Mouse (Mus musculus) midbrain, embryonic 10.5 days (tissue): ENCODE data around the gene Zcchc14. TPM values are rescaled to one million over a fixed set of nuclear protein-coding genes. Genes with fewer than 3 reads are reported as not detected.

Experiments used
- DNase-seq: peaks from one replicate; pipeline ENCODE4 v3.0.0-alpha.2; 2017; ENCODE audit warnings: low spot score
- H3K27ac ChIP-seq: fragments of 300-500 bp; sonication (generic); replicated peaks from 2 replicates; pipeline ENCODE4 v1.5.1; 2016; ENCODE audit warnings: mild to moderate bottlenecking
- H3K27me3 ChIP-seq: fragments of 300-500 bp; sonication (generic); 2 replicates; pipeline ENCODE4 v1.6.1; 2016; ENCODE audit warnings: low read depth, mild to moderate bottlenecking; ENCODE audit not compliant: poor library complexity, severe bottlenecking
- H3K36me3 ChIP-seq: fragments of 300-500 bp; sonication (generic); 2 replicates; pipeline ENCODE4 v1.6.1; 2016; ENCODE audit warnings: mild to moderate bottlenecking, moderate library complexity
- H3K4me1 ChIP-seq: fragments of 300-500 bp; sonication (generic); 2 replicates; pipeline ENCODE4 v1.6.1; 2016
- H3K4me3 ChIP-seq: fragments of 300-500 bp; sonication (generic); 2 replicates; pipeline ENCODE4 v1.5.1; 2016; ENCODE audit warnings: mild to moderate bottlenecking, moderate library complexity
- H3K9me3 ChIP-seq: fragments of 300-500 bp; sonication (generic); replicated peaks from 2 replicates; pipeline ENCODE4 v1.6.1; 2016; ENCODE audit warnings: mild to moderate bottlenecking
- WGBS: fragments of 180-500 bp; shearing (Covaris S2); methylation state at CpG from one replicate; pipeline ENCODE4 v1.1.7; 2016; 5-methylcytosine and 5-hydroxymethylcytosine counted together
- polyA plus RNA-seq: library from polyadenylated mRNA; unstranded; fragments of >200 nt; fragmentation: Nextera tagmentation; extraction: Ambion mirVana; gene quantifications from 2 replicates; pipeline ENCODE4 v1.2.1, GENCODE M21; 2016

Gene Zcchc14
- polyA plus RNA-seq, 1 experiment from 2014 or later, result 14.9 TPM

DNA sequence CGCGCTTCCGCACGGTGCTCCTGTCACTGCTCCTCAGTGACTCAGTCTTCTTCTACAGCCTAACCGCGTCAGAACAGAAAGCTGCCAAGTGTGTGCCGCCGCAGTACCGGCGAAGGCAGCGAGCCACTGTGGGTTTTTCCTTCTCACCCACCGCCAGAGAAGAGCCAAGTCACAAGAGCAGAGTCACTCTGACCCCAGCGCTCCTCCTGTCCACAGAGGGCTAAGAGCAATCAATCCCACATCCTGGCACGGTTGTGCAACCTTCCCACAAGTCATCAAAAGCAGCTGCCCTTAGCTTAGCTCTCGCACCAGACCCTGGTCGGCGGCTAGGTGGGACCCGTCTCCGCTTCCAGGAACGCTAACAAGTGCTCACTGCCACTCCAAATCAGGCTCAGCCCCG lies 82.4 kb downstream of the Zcchc14 start:
- Histone ChIP-seq H3K4me1 (peaks cover 53% of the 10 kb centered on the region), H3K27me3 (no peaks in the 10 kb centered on the region), H3K4me3 (no peak overlapping the region), H3K27ac (no peak overlapping the region), H3K36me3 (peaks cover 3% of the 10 kb centered on the region), H3K9me3 (no peaks in the 10 kb centered on the region)
- no peak for DNase-seq
- 90% methylated on average over 21 of the region's 21 CpGs for WGBS

- peaks cover 13% of the 10 kb centered on the region for H3K36me3 ChIP-seq
- H3K9me3 ChIP-seq, result no peaks in the 10 kb centered on the region
- H3K27me3 ChIP-seq, result no peaks in the 10 kb centered on the region
- no peak overlapping the region for H3K27ac ChIP-seq
- peaks cover 61% of the 10 kb centered on the region for H3K4me1 ChIP-seq
- 86% methylated on average over 6 of the region's 6 CpGs for WGBS
- H3K4me3 ChIP-seq, result no peak overlapping the region
- DNase-seq, result no peak
Measured at GRCm38 (mm10) chr8:121568321-121568720, 84.4 kb downstream of the Zcchc14 start.

GRCm38 (mm10) chr8:121563701-121564100 lies 89.0 kb downstream of the Zcchc14 start:
- Histone ChIP-seq H3K27me3 (no peaks in the 10 kb centered on the region), H3K27ac (peak overlapping the region; percentile 30; the same call in 1 of the 2 replicates), H3K36me3 (peaks cover 31% of the 10 kb centered on the region), H3K4me1 (peaks cover 62% of the 10 kb centered on the region), H3K4me3 (no peak overlapping the region), H3K9me3 (no peaks in the 10 kb centered on the region)
- 61% methylated on average over 6 of the region's 6 CpGs for WGBS
- no peak for DNase-seq

GRCm38 (mm10) chr8:121562941-121563351 lies 89.8 kb downstream of the Zcchc14 start:
- H3K36me3 ChIP-seq, result peaks cover 38% of the 10 kb centered on the region
- no peak for DNase-seq
- 86% methylated on average over 9 of the region's 9 CpGs for WGBS

DNA sequence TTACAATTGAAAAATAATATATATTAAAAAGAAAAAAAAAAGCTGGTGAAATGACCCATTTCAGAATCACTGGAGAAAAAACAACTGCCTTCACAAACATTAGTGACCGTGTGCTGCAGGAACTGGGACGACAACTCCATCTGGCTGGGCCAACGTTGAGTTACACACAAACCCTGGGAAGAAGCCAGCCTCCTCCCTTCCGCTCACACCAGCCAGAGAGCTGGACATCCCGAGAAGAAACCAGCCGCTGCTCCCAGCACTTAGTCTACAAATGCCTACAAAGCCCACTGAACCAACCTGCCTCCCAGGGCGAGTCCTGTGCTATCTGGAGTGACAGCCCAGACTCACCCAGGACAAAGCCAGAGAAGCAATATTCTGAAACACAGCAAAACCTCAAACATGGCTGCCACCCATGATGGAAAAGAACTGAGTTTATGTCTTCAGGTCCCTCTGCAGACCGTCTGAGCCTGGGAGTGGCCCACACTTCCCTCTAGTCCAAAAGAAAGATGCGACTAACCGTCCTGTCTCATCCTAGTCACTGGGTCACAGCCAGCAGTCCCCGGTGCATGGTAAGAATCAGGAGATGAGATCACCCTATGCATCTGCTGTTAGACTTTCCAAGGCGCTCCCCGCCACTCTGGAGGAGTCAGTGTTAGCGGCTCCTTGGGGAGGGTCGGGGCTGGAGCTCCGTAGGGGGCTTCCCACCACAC lies 90.9 kb downstream of the Zcchc14 start:
- H3K27ac ChIP-seq, result no peak overlapping the region
- H3K27me3 ChIP-seq, result no peaks in the 10 kb centered on the region
- H3K36me3 ChIP-seq, result peaks cover 43% of the 10 kb centered on the region
- H3K9me3 ChIP-seq, result no peaks in the 10 kb centered on the region
- H3K4me1 ChIP-seq, result peaks cover 45% of the 10 kb centered on the region
- 86% methylated on average over 16 of the region's 16 CpGs for WGBS
- no peak for DNase-seq
- no peak overlapping the region for H3K4me3 ChIP-seq

More at GRCm38 (mm10) chr8:121562941-121563351, 89.8 kb downstream of the Zcchc14 start:
- H3K4me3 ChIP-seq, result no peak overlapping the region
- H3K4me1 ChIP-seq, result peaks cover 54% of the 10 kb centered on the region
- no peaks in the 10 kb centered on the region for H3K9me3 ChIP-seq
- H3K27me3 ChIP-seq, result no peaks in the 10 kb centered on the region
- peak overlapping the region; percentile 68 for H3K27ac ChIP-seq

DNA sequence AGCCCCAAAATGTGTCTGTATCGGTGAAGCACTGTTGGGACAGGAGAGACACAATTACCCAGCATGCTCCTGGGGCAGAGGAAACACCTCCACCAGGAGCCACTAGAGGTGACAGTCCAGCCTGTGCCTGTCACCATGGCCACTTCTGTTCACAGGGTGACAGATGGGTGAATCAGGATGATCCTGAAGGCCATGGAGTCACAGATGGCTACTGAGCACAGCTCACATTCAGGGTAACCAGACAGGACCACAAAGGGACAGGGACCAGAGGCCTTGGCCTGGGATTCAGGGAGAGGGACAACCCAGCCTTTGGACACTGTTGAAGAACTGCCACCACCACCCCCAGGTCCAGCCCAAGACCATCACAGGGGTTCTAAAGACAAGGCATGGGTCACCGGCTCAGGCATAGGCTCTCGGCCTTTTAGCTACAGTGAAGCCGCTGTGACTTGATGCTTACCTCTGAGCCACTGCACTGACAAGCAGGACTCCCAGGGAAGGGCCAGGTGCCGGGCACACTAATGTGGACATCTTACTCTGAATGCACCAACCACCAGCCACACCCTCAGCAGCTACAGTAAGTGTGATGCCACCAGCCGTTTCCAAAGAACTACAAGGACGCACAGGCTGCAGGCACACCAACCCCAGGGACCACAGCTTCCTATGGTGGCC lies 92.1 kb downstream of the Zcchc14 start:
- Histone ChIP-seq H3K4me3 (no peak overlapping the region), H3K4me1 (peaks cover 33% of the 10 kb centered on the region), H3K27ac (no peak overlapping the region), H3K36me3 (peaks cover 51% of the 10 kb centered on the region), H3K9me3 (no peaks in the 10 kb centered on the region), H3K27me3 (no peaks in the 10 kb centered on the region)
- 94% methylated on average over 7 of the region's 7 CpGs for WGBS
- no peak for DNase-seq

- no peak for DNase-seq
- 90% methylated on average over 12 of the region's 12 CpGs for WGBS
- peaks cover 52% of the 10 kb centered on the region for H3K36me3 ChIP-seq
- no peak overlapping the region for H3K4me3 ChIP-seq
- no peak overlapping the region for H3K27ac ChIP-seq
- H3K27me3 ChIP-seq, result no peaks in the 10 kb centered on the region
- H3K9me3 ChIP-seq, result no peaks in the 10 kb centered on the region
- H3K4me1 ChIP-seq, result peaks cover 25% of the 10 kb centered on the region
Measured at GRCm38 (mm10) chr8:121559801-121560200, 92.9 kb downstream of the Zcchc14 start.

GRCm38 (mm10) chr8:121558538-121558937 lies 94.2 kb downstream of the Zcchc14 start:
- Histone ChIP-seq H3K27me3 (no peaks in the 10 kb centered on the region), H3K4me3 (no peak overlapping the region), H3K36me3 (peaks cover 61% of the 10 kb centered on the region), H3K4me1 (peaks cover 14% of the 10 kb centered on the region), H3K27ac (no peak overlapping the region), H3K9me3 (no peaks in the 10 kb centered on the region)
- DNase-seq, result no peak
- WGBS, result 92% methylated on average over 16 of the region's 16 CpGs

DNA sequence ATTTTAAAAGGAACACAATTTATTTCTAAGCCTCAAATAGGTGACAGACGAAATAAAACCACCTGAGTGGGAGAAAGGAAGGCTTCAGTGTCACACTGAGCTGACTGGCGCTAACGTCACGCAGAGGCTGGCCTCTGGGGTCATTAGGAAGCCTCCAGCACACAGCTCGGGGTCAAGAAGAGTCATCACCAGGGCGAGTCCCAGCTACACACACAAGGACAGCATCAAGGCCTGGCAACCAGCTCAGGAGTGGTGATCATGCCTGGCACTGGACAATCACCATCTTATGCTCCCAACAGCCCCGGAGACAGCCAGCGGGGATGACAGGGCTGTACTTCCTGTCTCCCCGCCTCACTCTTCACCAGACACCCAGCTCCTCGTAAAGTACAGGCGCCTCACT lies 95.0 kb downstream of the Zcchc14 start:
- Histone ChIP-seq H3K4me1 (peaks cover 6% of the 10 kb centered on the region), H3K27me3 (no peaks in the 10 kb centered on the region), H3K36me3 (peaks cover 68% of the 10 kb centered on the region), H3K27ac (no peak overlapping the region), H3K9me3 (no peaks in the 10 kb centered on the region), H3K4me3 (no peak overlapping the region)
- DNase-seq, result no peak
- 91% methylated on average over 11 of the region's 11 CpGs for WGBS

- DNase-seq, result no peak
- H3K4me1 ChIP-seq, result peaks cover 13% of the 10 kb centered on the region
- H3K36me3 ChIP-seq, result peaks cover 82% of the 10 kb centered on the region
- WGBS, result 95% methylated on average over 32 of the region's 32 CpGs
- no peaks in the 10 kb centered on the region for H3K9me3 ChIP-seq
- no peaks in the 10 kb centered on the region for H3K27me3 ChIP-seq
- H3K27ac ChIP-seq, result no peak overlapping the region
- no peak overlapping the region for H3K4me3 ChIP-seq
Measured at GRCm38 (mm10) chr8:121553831-121554475, 98.7 kb downstream of the Zcchc14 start.

- no peak for DNase-seq
- no peak overlapping the region for H3K27ac ChIP-seq
- H3K9me3 ChIP-seq, result no peaks in the 10 kb centered on the region
- peaks cover 67% of the 10 kb centered on the region for H3K36me3 ChIP-seq
- H3K4me1 ChIP-seq, result peaks cover 13% of the 10 kb centered on the region
- H3K4me3 ChIP-seq, result no peak overlapping the region
- WGBS, result 95% methylated on average over 9 of the region's 9 CpGs
- no peaks in the 10 kb centered on the region for H3K27me3 ChIP-seq
Measured at GRCm38 (mm10) chr8:121552506-121552905, 100.2 kb downstream of the Zcchc14 start.

DNA sequence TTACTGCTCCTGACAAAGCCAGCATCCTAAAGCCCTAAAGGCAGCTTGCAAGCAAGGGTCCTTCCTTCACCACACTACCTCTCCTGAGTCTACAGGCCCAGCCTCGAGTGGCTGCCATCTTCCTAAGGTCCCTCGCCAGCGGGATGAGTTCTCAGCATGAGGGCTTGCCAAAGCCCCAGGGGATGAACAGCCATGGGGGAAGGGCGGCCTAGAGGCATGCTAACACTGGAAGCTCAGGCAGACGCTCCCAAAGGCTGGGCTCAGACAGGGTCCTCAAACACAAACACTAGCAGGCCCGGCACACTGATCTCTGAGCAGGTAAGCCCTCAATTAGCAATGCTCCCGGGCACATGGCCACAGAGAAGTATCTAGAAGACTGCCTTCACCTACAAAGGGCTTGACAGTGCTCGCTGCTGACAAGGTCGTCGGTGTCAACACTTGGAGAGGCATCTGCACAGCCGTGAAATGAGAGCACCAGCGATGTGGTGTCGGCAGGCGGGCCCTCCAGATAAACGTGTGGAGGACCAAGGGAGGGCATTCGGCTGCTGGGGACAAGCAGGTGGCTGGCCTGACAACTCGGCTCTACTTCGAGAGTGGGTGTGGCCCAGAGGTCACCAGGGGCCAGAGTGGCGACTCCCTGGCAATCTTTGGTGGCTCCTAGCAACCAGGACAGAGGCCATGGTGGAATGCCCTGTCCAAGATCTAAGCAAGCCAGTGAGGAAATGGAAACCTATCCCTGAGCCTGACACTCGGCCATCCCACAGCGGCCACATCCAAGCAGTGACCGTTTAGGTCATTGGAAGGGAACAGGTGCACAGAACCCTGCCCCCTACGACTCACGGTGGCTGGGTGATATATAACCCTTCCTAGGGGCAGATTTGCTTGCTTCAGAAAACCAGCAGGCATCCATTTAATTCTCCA lies 101.4 kb downstream of the Zcchc14 start:
- Histone ChIP-seq H3K9me3 (no peaks in the 10 kb centered on the region), H3K27ac (no peak overlapping the region; the same call in 1 of the 2 replicates), H3K36me3 (peaks cover 64% of the 10 kb centered on the region), H3K27me3 (no peaks in the 10 kb centered on the region), H3K4me1 (peaks cover 13% of the 10 kb centered on the region), H3K4me3 (no peak overlapping the region)
- WGBS, result 68% methylated on average over 24 of the region's 24 CpGs
- DNase-seq, result no peak
